Mouse (Mus musculus) stomach, postnatal 0 days (tissue): ENCODE results near the gene Bbc3. TPM values are rescaled to one million over a fixed set of nuclear protein-coding genes. Genes with fewer than 3 reads are reported as not detected.

Source experiments
- ATAC-seq: fragments of 200-750 bp; cut with Nextera tagmentation; 2 replicates; pipeline ENCODE4 v1.8.0; 2017; ENCODE audit not compliant: low FRiP score, low TSS enrichment
- DNase-seq: peaks from one replicate; pipeline ENCODE4 v3.0.0-alpha.2; 2016; ENCODE audit warnings: low spot score
- H3K27ac ChIP-seq: fragments of 300-500 bp; sonication (generic); replicated peaks from 2 replicates; pipeline ENCODE4 v1.5.1; 2014; ENCODE audit warnings: mild to moderate bottlenecking, control low read depth
- H3K27me3 ChIP-seq: fragments of 300-500 bp; sonication (generic); 2 replicates; pipeline ENCODE4 v1.6.1; 2014; ENCODE audit warnings: low read length; ENCODE audit not compliant: control insufficient read depth, insufficient read depth
- H3K36me3 ChIP-seq: fragments of 300-500 bp; sonication (generic); 2 replicates; pipeline ENCODE4 v1.6.1; 2014; ENCODE audit warnings: low read length, mixed read lengths; ENCODE audit not compliant: control insufficient read depth, insufficient read depth
- H3K4me1 ChIP-seq: fragments of 300-500 bp; sonication (generic); replicated peaks from 2 replicates; pipeline ENCODE4 v1.6.1; 2014; ENCODE audit warnings: antibody characterized with exemption; ENCODE audit not compliant: control insufficient read depth, insufficient read depth
- H3K4me2 ChIP-seq: fragments of 300-500 bp; sonication (generic); replicated peaks from 2 replicates; pipeline ENCODE4 v1.6.1; 2014; ENCODE audit warnings: low read depth, mild to moderate bottlenecking, control low read depth, moderate library complexity
- H3K4me3 ChIP-seq: fragments of 300-500 bp; sonication (generic); 2 replicates; pipeline ENCODE4 v1.5.1; 2014; ENCODE audit warnings: low read depth, low read length, control low read depth
- H3K9ac ChIP-seq: fragments of 300-500 bp; sonication (generic); 2 replicates; pipeline ENCODE4 v1.6.1; 2014; ENCODE audit warnings: mild to moderate bottlenecking, low read length, control low read depth, mixed read lengths
- H3K9me3 ChIP-seq: fragments of 300-500 bp; sonication (generic); 2 replicates; pipeline ENCODE4 v1.6.1; 2016; ENCODE audit warnings: low read length; ENCODE audit not compliant: control insufficient read depth
- CTCF ChIP-seq: IDR thresholded peaks from 2 replicates; pipeline ENCODE4 v1.5.1; 2016; ENCODE audit warnings: antibody characterized with exemption, low read depth, mild to moderate bottlenecking, moderate library complexity
- EP300 ChIP-seq: optimal IDR thresholded peaks from 2 replicates; pipeline ENCODE3; 2016; ENCODE audit warnings: antibody characterized with exemption
- WGBS: fragments of 180-500 bp; shearing (Covaris S2); extraction: QIAGEN DNeasy Blood & Tissue Kit; methylation state at CpG from one replicate; pipeline ENCODE4 v1.1.7; 2014; 5-methylcytosine and 5-hydroxymethylcytosine counted together
- polyA plus RNA-seq: library from polyadenylated mRNA; unstranded; fragments of >200 nt; fragmentation: Nextera tagmentation; extraction: Ambion mirVana; gene quantifications from 2 replicates; pipeline ENCODE4 v1.2.1, GENCODE M21; 2015

Gene Bbc3
- polyA plus RNA-seq, 1 experiment from 2014 or later: 3.7 TPM

DNA sequence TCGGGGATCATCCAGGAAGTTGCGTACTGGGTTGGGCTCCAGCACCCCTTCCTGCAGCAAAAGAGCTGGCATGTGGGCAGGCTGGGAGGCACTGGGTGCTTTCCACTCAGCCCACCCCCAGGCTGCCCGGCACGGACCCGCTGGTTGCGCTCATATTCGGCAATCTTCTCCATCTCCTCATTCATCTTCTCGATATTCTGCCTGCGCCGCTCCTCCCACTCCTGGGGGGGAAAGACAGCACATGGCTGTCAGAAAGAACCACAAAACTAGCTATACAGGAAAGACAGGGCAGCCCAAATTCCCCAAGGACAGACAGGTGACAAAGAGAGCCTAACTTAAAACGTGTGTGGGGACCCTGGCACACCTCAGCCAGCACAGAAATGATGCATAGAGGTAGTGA, 27.5 kb upstream of the Bbc3 start:
- H3K9ac ChIP-seq: no peak overlapping the region
- H3K4me2 ChIP-seq: no peak overlapping the region
- no peak for ATAC-seq
- WGBS: 80% methylated on average over 11 of the region's 11 CpGs
- H3K27ac ChIP-seq: no peak overlapping the region
- DNase-seq: no peak
- no peaks in the 10 kb centered on the region for H3K9me3 ChIP-seq
- H3K4me3 ChIP-seq: no peak overlapping the region
- H3K27me3 ChIP-seq: no peaks in the 10 kb centered on the region
- TF ChIP-seq CTCF: no peak
- no peak for TF ChIP-seq EP300
- no peaks in the 10 kb centered on the region for H3K4me1 ChIP-seq
- H3K36me3 ChIP-seq: peaks cover 41% of the 10 kb centered on the region

- WGBS: 84% methylated on average over 13 of the region's 13 CpGs
- Histone ChIP-seq H3K9ac (no peak overlapping the region), H3K9me3 (no peaks in the 10 kb centered on the region), H3K27ac (no peak overlapping the region), H3K4me1 (no peaks in the 10 kb centered on the region), H3K27me3 (no peaks in the 10 kb centered on the region), H3K36me3 (peaks cover 33% of the 10 kb centered on the region), H3K4me3 (no peak overlapping the region), H3K4me2 (no peak overlapping the region)
- ATAC-seq: no peak
- TF ChIP-seq CTCF (no peak), EP300 (no peak)
- no peak for DNase-seq
Measured at GRCm38 (mm10) chr7:16282334-16282733, 25.9 kb upstream of the Bbc3 start.

DNA sequence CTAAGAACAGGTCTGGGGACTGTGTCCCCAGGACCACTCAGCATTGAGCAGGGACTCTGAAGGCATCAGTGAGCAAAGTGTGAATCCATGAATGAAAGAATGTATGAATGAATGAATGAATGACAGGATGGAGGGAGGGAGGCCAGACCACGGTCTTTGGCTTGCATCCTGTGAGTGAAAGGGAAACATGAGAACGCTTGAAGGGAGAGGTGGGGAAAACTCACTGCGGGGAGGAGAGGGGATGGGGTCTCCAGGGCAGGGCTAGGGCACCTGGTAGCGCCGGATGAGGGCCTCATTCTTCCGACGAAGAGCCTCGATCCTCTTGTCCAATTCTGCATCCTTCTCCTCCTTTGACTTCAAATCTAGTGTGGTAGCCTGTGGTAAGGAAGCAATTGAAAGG, 24.2 kb upstream of the Bbc3 start:
- TF ChIP-seq CTCF: no peak
- no peak for TF ChIP-seq EP300
- ATAC-seq (no peak), DNase-seq (no peak)
- H3K36me3 ChIP-seq: peaks cover 26% of the 10 kb centered on the region
- H3K4me2 ChIP-seq: no peak overlapping the region
- H3K9me3 ChIP-seq: no peaks in the 10 kb centered on the region
- no peaks in the 10 kb centered on the region for H3K4me1 ChIP-seq
- no peaks in the 10 kb centered on the region for H3K27me3 ChIP-seq
- no peak overlapping the region for H3K27ac ChIP-seq
- no peak overlapping the region for H3K9ac ChIP-seq
- 92% methylated on average over 8 of the region's 8 CpGs for WGBS
- H3K4me3 ChIP-seq: no peak overlapping the region

DNA sequence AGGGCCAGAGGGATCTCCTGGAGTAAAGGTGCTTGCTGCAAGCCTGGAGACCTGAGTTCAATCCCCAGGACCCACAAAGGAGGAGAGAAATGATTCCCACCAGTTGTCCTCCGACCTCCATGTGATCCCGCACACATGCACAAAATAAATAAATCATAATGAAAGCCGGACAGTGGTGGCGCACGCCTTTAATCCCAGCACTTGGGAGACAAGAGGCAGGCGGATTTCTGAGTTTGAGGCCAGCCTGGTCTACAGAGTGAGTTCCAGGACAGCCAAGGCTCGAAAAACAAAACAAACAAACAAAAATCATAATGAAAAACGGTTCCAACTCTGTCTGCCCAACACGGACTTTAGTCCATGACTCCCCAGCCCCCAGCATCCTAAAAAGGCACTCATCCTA, 23.3 kb upstream of the Bbc3 start:
- TF ChIP-seq EP300 (no peak), CTCF (no peak)
- WGBS: 33% methylated on average over 9 of the region's 9 CpGs
- H3K9ac ChIP-seq: peak overlapping the region; percentile 43

DNA sequence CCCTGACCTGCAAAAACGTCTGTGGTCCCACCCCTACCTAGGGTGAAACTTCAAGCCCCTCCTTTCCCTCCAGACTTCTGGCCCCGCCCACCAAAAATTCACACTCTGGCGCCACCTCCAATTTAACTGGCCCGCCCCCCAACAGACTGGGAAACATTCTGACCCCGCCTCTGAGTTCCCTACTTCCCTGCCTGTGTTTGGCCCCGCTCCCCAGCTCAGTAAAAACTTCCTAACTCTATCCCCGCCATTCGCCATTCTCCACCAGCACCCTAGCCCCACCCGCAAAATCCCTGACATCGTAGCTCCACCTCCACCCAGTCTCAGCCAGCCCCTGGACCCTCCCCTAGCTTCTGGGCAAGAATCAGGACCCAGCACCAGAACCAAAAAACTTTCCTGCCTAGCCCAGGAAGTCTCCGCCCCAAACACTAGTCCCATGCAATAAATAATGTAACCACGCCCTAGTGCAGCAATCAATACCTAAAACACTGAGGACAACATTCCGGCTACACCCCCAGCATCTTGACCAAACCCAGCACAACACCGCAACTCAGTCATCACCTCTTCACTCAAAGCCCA, 22.7 kb upstream of the Bbc3 start:
- Histone ChIP-seq H3K4me2 (peak overlapping the region; percentile 55), H3K36me3 (peaks cover 24% of the 10 kb centered on the region), H3K4me1 (no peaks in the 10 kb centered on the region), H3K9ac (peak overlapping the region; percentile 48), H3K27ac (peak overlapping the region; percentile 85), H3K4me3 (peak overlapping the region; percentile 67), H3K27me3 (no peaks in the 10 kb centered on the region), H3K9me3 (no peaks in the 10 kb centered on the region)
- ATAC-seq: peak; percentile 76
- DNase-seq: peak; percentile 88
- 4% methylated on average over 14 of the region's 14 CpGs for WGBS
- no peak for TF ChIP-seq EP300
- TF ChIP-seq CTCF: 0 out of 2 replicates have a peak, but pooled peaks have one; percentile 12

More for the DNA sequence above, 23.3 kb upstream of the Bbc3 start:
- peaks cover 26% of the 10 kb centered on the region for H3K36me3 ChIP-seq
- no peaks in the 10 kb centered on the region for H3K4me1 ChIP-seq
- peak overlapping the region; percentile 85 for H3K27ac ChIP-seq
- ATAC-seq: no peak
- peak overlapping the region; percentile 55 for H3K4me2 ChIP-seq
- no peaks in the 10 kb centered on the region for H3K9me3 ChIP-seq
- no peaks in the 10 kb centered on the region for H3K27me3 ChIP-seq
- peak overlapping the region; percentile 67 for H3K4me3 ChIP-seq
- no peak for DNase-seq
